Mouse (Mus musculus): ENCODE measurements around the gene Gid4. TPM values are rescaled to one million over a fixed set of nuclear protein-coding genes. Genes with fewer than 3 reads are reported as not detected.

Gene Gid4
- 26.0 and 28.7 TPM in 2 replicates for polyA plus RNA-seq (2014; fragmentation: Nextera tagmentation; extraction: Ambion mirVana)

DNA sequence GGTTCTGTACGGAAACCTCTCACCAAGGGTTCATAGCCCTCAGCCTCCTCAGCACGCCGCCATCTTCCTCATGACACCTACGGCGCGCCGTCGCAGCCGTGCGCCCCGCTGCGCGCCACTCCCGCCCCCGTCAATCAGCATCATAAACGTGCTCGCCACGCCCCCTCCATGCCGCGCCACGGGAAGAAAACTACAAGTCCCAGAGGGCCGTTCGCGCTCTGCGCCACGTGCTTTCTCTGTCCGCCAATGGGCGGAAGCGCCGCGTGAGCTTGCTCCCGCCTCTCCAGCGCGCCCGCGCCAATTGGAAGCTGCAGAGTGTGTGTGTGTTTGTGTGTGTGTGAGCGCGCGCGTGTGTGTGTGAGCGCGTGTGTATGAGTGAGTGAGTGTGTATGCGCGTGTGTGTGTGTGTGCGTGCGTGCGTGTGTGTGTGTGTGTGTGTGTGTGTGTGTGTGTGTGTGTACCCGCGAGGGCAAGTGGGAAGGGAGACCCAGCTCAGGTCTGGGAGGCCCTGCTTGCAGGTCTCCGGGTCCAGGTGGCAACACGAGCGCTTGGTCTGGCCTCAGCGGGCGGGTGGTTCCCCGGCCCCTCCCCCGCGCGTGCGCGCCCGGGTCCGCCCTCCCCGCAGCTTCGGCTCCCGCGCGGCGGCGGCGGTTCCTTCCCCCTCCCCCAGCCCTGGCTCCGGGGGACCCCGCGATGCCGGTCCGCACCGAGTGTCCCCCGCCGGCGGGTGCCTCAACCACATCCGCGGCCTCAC is at the start of gene Gid4:
Gid4 (plus strand) TSS at position 183 of the 754 bp plus-strand sequence.
- peak within 1 kb of the TSS; percentile 78 for H3K4me2 ChIP-seq (replicated peaks; ENCODE audit: low read depth, low read length)
- peak within 1 kb of the TSS; percentile 77 for H3K4me3 ChIP-seq (ENCODE audit: low read depth, low read length)
- H3K27ac ChIP-seq (ENCODE audit: low read depth, low read length) = peak within 1 kb of the TSS; percentile 63; the same call in 1 of the 2 replicates
- WGBS = 0% methylated on average over 67 of the region's 81 CpGs
- DNase-seq (ENCODE audit: low spot score) (peak; percentile 99), ATAC-seq (ENCODE audit: low FRiP score) (peak; percentile 97)
- no peaks in the 10 kb centered on the region for H3K9me3 ChIP-seq (ENCODE audit: control insufficient read depth, low read length)
- peak within 1 kb of the TSS; percentile 83 for H3K9ac ChIP-seq (ENCODE audit: low read depth, low read length)
- H3K27me3 ChIP-seq (ENCODE audit: control insufficient read depth, insufficient read depth, low read length) = no peaks in the 10 kb centered on the region
- peaks cover 3% of the 10 kb centered on the region; the same call in 1 of the 2 replicates for H3K4me1 ChIP-seq (replicated peaks; ENCODE audit: control insufficient read depth, insufficient read depth, low read length)
- H3K36me3 ChIP-seq (ENCODE audit: control insufficient read depth, insufficient read depth, low read length) = no peaks in the 10 kb centered on the region

GRCm38 (mm10) chr11:60367256-60367655 is 49.7 kb upstream of the Gid4 start:
- DNase-seq (ENCODE audit: low spot score) = no peak
- Histone ChIP-seq H3K36me3 (ENCODE audit: control insufficient read depth, insufficient read depth, low read length) (no peaks in the 10 kb centered on the region), H3K9me3 (ENCODE audit: control insufficient read depth, low read length) (no peaks in the 10 kb centered on the region), H3K27me3 (ENCODE audit: control insufficient read depth, insufficient read depth, low read length) (no peaks in the 10 kb centered on the region), H3K4me2 (replicated peaks; ENCODE audit: low read depth, low read length) (no peak overlapping the region), H3K27ac (ENCODE audit: low read depth, low read length) (no peak overlapping the region), H3K4me3 (ENCODE audit: low read depth, low read length) (no peak overlapping the region), H3K9ac (ENCODE audit: low read depth, low read length) (no peak overlapping the region), H3K4me1 (replicated peaks; ENCODE audit: control insufficient read depth, insufficient read depth, low read length) (peaks cover 3% of the 10 kb centered on the region; the same call in 1 of the 2 replicates)
- no peak for ATAC-seq (ENCODE audit: low FRiP score)
- WGBS = 88% methylated on average over 3 of the region's 3 CpGs

DNA sequence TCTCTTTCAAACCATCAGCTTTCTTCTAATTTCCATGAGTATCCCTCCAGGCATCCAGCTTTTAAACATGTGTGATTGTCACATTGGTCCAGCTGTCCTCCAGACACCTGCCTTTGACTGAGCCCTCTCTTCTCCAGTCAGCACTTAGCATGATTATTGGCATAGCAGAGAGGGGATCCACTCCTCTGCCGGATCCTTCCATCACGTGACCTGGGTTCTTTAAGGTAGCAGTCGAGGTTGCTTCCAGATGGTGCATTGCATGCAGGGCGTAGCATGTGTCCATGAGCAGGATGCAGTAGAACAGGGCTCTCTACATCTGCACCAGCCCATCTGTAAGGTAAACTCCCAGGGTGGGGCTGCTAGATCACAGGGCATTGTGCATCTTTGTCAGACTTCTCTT is 48.0 kb upstream of the Gid4 start:
- Histone ChIP-seq H3K4me1 (replicated peaks; ENCODE audit: control insufficient read depth, insufficient read depth, low read length) (peaks cover 3% of the 10 kb centered on the region; the same call in 1 of the 2 replicates), H3K4me3 (ENCODE audit: low read depth, low read length) (no peak overlapping the region), H3K27me3 (ENCODE audit: control insufficient read depth, insufficient read depth, low read length) (no peaks in the 10 kb centered on the region), H3K27ac (ENCODE audit: low read depth, low read length) (no peak overlapping the region), H3K4me2 (replicated peaks; ENCODE audit: low read depth, low read length) (no peak overlapping the region), H3K9me3 (ENCODE audit: control insufficient read depth, low read length) (no peaks in the 10 kb centered on the region), H3K9ac (ENCODE audit: low read depth, low read length) (no peak overlapping the region), H3K36me3 (ENCODE audit: control insufficient read depth, insufficient read depth, low read length) (no peaks in the 10 kb centered on the region)
- no peak for ATAC-seq (ENCODE audit: low FRiP score)
- 78% methylated on average over 4 of the region's 4 CpGs for WGBS
- DNase-seq (ENCODE audit: low spot score) = no peak

DNA sequence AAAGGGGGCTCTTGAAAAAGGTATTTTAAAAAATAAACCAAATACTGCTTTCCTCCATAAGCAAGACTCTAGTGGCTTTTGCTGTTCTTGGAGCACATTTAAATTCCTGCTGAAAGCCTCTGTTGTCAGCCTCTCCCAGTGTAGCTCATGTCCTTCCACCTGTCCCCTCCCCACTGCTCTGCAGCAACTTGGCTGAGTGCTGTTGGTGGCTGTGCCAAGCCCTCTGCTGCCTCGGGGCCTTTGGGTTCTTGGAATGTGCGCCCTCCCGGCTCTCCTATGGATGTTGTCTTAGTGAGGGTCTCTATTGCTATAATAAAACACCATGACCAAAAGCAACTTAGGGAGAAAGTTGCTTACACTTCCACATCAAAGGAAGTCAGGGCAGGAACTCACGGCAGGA is 47.5 kb upstream of the Gid4 start:
- Histone ChIP-seq H3K4me1 (replicated peaks; ENCODE audit: control insufficient read depth, insufficient read depth, low read length) (peaks cover 3% of the 10 kb centered on the region; the same call in 1 of the 2 replicates), H3K9ac (ENCODE audit: low read depth, low read length) (no peak overlapping the region)
- no peak for DNase-seq (ENCODE audit: low spot score)

GRCm38 (mm10) chr11:60370431-60370830 is 46.5 kb upstream of the Gid4 start:
- 91% methylated on average over 13 of the region's 13 CpGs for WGBS
- H3K9ac ChIP-seq (ENCODE audit: low read depth, low read length) = no peak overlapping the region
- no peak overlapping the region for H3K27ac ChIP-seq (ENCODE audit: low read depth, low read length)
- H3K4me3 ChIP-seq (ENCODE audit: low read depth, low read length) = no peak overlapping the region
- H3K9me3 ChIP-seq (ENCODE audit: control insufficient read depth, low read length) = no peaks in the 10 kb centered on the region
- no peaks in the 10 kb centered on the region for H3K36me3 ChIP-seq (ENCODE audit: control insufficient read depth, insufficient read depth, low read length)
- DNase-seq (ENCODE audit: low spot score) (no peak), ATAC-seq (ENCODE audit: low FRiP score) (no peak)
- no peaks in the 10 kb centered on the region for H3K27me3 ChIP-seq (ENCODE audit: control insufficient read depth, insufficient read depth, low read length)
- H3K4me1 ChIP-seq (replicated peaks; ENCODE audit: control insufficient read depth, insufficient read depth, low read length) = peaks cover 3% of the 10 kb centered on the region; the same call in 1 of the 2 replicates
- no peak overlapping the region for H3K4me2 ChIP-seq (replicated peaks; ENCODE audit: low read depth, low read length)

More for the DNA sequence above, 47.5 kb upstream of the Gid4 start:
- Histone ChIP-seq H3K4me3 (ENCODE audit: low read depth, low read length) (no peak overlapping the region), H3K9me3 (ENCODE audit: control insufficient read depth, low read length) (no peaks in the 10 kb centered on the region), H3K36me3 (ENCODE audit: control insufficient read depth, insufficient read depth, low read length) (no peaks in the 10 kb centered on the region), H3K27ac (ENCODE audit: low read depth, low read length) (no peak overlapping the region), H3K4me2 (replicated peaks; ENCODE audit: low read depth, low read length) (no peak overlapping the region), H3K27me3 (ENCODE audit: control insufficient read depth, insufficient read depth, low read length) (no peaks in the 10 kb centered on the region)
- 70% methylated on average over 4 of the region's 4 CpGs for WGBS
- no peak for ATAC-seq (ENCODE audit: low FRiP score)

DNA sequence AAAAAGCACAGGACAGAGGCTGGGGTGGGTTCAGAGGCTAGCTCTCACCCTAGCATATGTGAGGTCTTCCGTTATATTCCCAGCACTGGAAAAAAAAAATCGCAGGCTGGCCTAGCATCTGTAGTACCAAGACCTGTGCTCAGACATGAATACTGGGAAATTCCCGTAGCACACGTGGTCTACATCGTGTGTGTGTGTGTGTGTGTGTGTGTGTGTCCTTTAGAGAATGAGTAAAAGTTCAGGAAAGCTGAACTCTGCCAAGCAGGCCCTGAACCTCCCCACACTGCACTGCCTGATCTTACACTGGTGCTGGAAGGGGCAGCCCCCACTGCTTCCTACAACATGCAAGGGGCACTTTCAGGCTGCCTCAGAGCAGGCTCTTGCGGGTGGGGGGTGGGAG is 42.5 kb upstream of the Gid4 start:
- H3K4me3 ChIP-seq (ENCODE audit: low read depth, low read length) = no peak overlapping the region
- no peak for DNase-seq (ENCODE audit: low spot score)
- H3K27ac ChIP-seq (ENCODE audit: low read depth, low read length) = no peak overlapping the region
- no peak overlapping the region for H3K9ac ChIP-seq (ENCODE audit: low read depth, low read length)
- WGBS = 88% methylated on average over 6 of the region's 6 CpGs
- H3K9me3 ChIP-seq (ENCODE audit: control insufficient read depth, low read length) = no peaks in the 10 kb centered on the region
- H3K4me2 ChIP-seq (replicated peaks; ENCODE audit: low read depth, low read length) = no peak overlapping the region
- no peaks in the 10 kb centered on the region for H3K4me1 ChIP-seq (replicated peaks; ENCODE audit: control insufficient read depth, insufficient read depth, low read length)
- ATAC-seq (ENCODE audit: low FRiP score) = no peak
- no peaks in the 10 kb centered on the region for H3K36me3 ChIP-seq (ENCODE audit: control insufficient read depth, insufficient read depth, low read length)
- no peaks in the 10 kb centered on the region for H3K27me3 ChIP-seq (ENCODE audit: control insufficient read depth, insufficient read depth, low read length)

DNA sequence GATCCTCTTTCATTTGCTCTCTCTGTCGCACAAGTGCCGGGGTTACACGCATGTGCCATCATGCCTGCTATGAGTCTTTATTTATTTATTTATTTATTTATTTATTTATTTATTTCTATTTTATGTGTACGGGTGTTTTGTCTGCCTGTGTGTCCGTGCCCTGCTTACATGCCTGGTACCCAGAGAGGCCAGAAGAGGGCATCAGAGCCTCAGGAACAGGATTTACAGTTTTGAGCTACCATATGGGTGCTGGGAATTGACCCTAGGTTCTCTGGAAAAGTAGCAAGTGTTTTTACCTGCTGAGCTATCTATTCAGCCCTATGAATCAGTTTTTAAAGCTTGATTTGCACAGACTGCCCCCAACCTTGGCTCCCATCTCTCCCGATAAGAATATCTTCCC is 33.4 kb upstream of the Gid4 start:
- Histone ChIP-seq H3K4me2 (replicated peaks; ENCODE audit: low read depth, low read length) (no peak overlapping the region), H3K36me3 (ENCODE audit: control insufficient read depth, insufficient read depth, low read length) (no peaks in the 10 kb centered on the region), H3K27ac (ENCODE audit: low read depth, low read length) (no peak overlapping the region), H3K9me3 (ENCODE audit: control insufficient read depth, low read length) (no peaks in the 10 kb centered on the region), H3K4me1 (replicated peaks; ENCODE audit: control insufficient read depth, insufficient read depth, low read length) (peaks cover 7% of the 10 kb centered on the region; the same call in 1 of the 2 replicates), H3K4me3 (ENCODE audit: low read depth, low read length) (no peak overlapping the region), H3K9ac (ENCODE audit: low read depth, low read length) (no peak overlapping the region), H3K27me3 (ENCODE audit: control insufficient read depth, insufficient read depth, low read length) (peaks cover 2% of the 10 kb centered on the region; the same call in 1 of the 2 replicates)
- ATAC-seq (ENCODE audit: low FRiP score) (no peak), DNase-seq (ENCODE audit: low spot score) (no peak)
- 94% methylated on average over 6 of the region's 6 CpGs for WGBS

- DNase-seq (ENCODE audit: low spot score) = peak; percentile 63
- no peak overlapping the region for H3K4me3 ChIP-seq (ENCODE audit: low read depth, low read length)
Observed at GRCm38 (mm10) chr11:60384762-60385421, 32.1 kb upstream of the Gid4 start.

More at GRCm38 (mm10) chr11:60384762-60385421, 32.1 kb upstream of the Gid4 start:
- Histone ChIP-seq H3K27me3 (ENCODE audit: control insufficient read depth, insufficient read depth, low read length) (peaks cover 2% of the 10 kb centered on the region; the same call in 1 of the 2 replicates), H3K36me3 (ENCODE audit: control insufficient read depth, insufficient read depth, low read length) (no peaks in the 10 kb centered on the region), H3K4me2 (replicated peaks; ENCODE audit: low read depth, low read length) (peak overlapping the region; percentile 44), H3K4me1 (replicated peaks; ENCODE audit: control insufficient read depth, insufficient read depth, low read length) (peaks cover 7% of the 10 kb centered on the region; the same call in 1 of the 2 replicates), H3K9ac (ENCODE audit: low read depth, low read length) (peak overlapping the region; percentile 64), H3K9me3 (ENCODE audit: control insufficient read depth, low read length) (no peaks in the 10 kb centered on the region), H3K27ac (ENCODE audit: low read depth, low read length) (peak overlapping the region; percentile 87)
- 1% methylated on average over 16 of the region's 16 CpGs for WGBS
- ATAC-seq (ENCODE audit: low FRiP score) = peak; percentile 78

Measured in hindbrain, embryonic 11.5 days (tissue).